In genomic region chr3:15205266-15206229, GRCm38 (mm10) we compare ENCODE assay signal across 20 mouse cellular contexts.
A peak's percentile ranks its signal among the peaks of the same experiment; 100 is the strongest.
DNase-seq lines count a peak whose midpoint lies in the region; ATAC-seq and TF ChIP-seq lines count a peak whose summit lies in the region.
"Had no signal": no experiment of that assay in that cellular context is flagged by ENCODE, and none has a peak within 500 bp of the region (broad histone marks: within the 10 kb centered on the region; RNA-seq: fewer than 3 reads in every experiment).

No protein-coding gene starts in this region.

- no peak overlapping the region for H3K4me3 ChIP-seq in forebrain, embryonic 14.5 days (ENCODE audit: low read depth, low read length)
- no peak overlapping the region for H3K4me3 ChIP-seq in midbrain, embryonic 16.5 days (ENCODE audit: low read depth, low read length)
- H3K4me3 ChIP-seq in liver, embryonic 12.5 days, result no peak overlapping the region
- H3K4me3 ChIP-seq: embryonic facial prominence, embryonic 15.5 days; heart, embryonic 10.5 days; neural tube, embryonic 13.5 days had no signal

- DNase-seq in Muller cell, postnatal 12 days (ENCODE audit: inconsistent ontology term), result peak; percentile 49
- peak; percentile 59 for DNase-seq in brain, embryonic 14.5 days (ENCODE audit: low read depth)
- peak; percentile 11 for DNase-seq in forebrain, embryonic 14.5 days (ENCODE audit: low spot score)
- no peak for DNase-seq in heart, adult 8-10 months (ENCODE audit: low spot score)
- DNase-seq in heart, postnatal 25 days (ENCODE audit: low spot score), result no peak
- no peak for DNase-seq in spleen, adult 12 weeks (ENCODE audit: low spot score)
- DNase-seq: cerebellum, postnatal 14 days; gastrocnemius, postnatal 25 days; heart, postnatal 14 days; kidney, adult 2 months; kidney, postnatal 25 days; liver, postnatal 0 days; lung, postnatal 14 days had no signal

- H3K4me2 ChIP-seq in forebrain, embryonic 14.5 days (ENCODE audit: low read length), result no peak overlapping the region
- no peak overlapping the region for H3K4me2 ChIP-seq in midbrain, embryonic 16.5 days (ENCODE audit: low read length)
- no peak overlapping the region for H3K4me2 ChIP-seq in liver, embryonic 12.5 days
- H3K4me2 ChIP-seq: embryonic facial prominence, embryonic 15.5 days; neural tube, embryonic 13.5 days had no signal

- no peaks in the 10 kb centered on the region for H3K4me1 ChIP-seq in forebrain, embryonic 14.5 days (ENCODE audit: control insufficient read depth, insufficient read depth, low read length)
- no peaks in the 10 kb centered on the region for H3K4me1 ChIP-seq in midbrain, embryonic 16.5 days (ENCODE audit: control insufficient read depth, insufficient read depth, low read length)
- no peaks in the 10 kb centered on the region for H3K4me1 ChIP-seq in liver, embryonic 12.5 days
- H3K4me1 ChIP-seq: embryonic facial prominence, embryonic 15.5 days; heart, embryonic 10.5 days; neural tube, embryonic 13.5 days had no signal

- no peaks in the 10 kb centered on the region for H3K27me3 ChIP-seq in forebrain, embryonic 14.5 days (replicated peaks; ENCODE audit: control insufficient read depth, insufficient read depth, low read length)
- no peaks in the 10 kb centered on the region for H3K27me3 ChIP-seq in midbrain, embryonic 16.5 days (ENCODE audit: control insufficient read depth, insufficient read depth, low read depth, low read length)
- H3K27me3 ChIP-seq in liver, embryonic 12.5 days (replicated peaks), result no peaks in the 10 kb centered on the region
- H3K27me3 ChIP-seq: embryonic facial prominence, embryonic 15.5 days; neural tube, embryonic 13.5 days had no signal

- intact Hi-C loops in heart, postnatal 25 days (cut with DNase I), result no loop called here

- 8% methylated on average over 6 of the region's 6 CpGs for WGBS in forebrain, embryonic 14.5 days
- 9% methylated on average over 6 of the region's 6 CpGs for WGBS in midbrain, embryonic 16.5 days
- 67% methylated on average over 6 of the region's 6 CpGs for WGBS in liver, embryonic 12.5 days (ENCODE audit: insufficient replicate concordance)

- no peaks in the 10 kb centered on the region for H3K9me3 ChIP-seq in forebrain, embryonic 14.5 days (replicated peaks; ENCODE audit: control insufficient read depth, low read length)
- H3K9me3 ChIP-seq in midbrain, embryonic 16.5 days (replicated peaks; ENCODE audit: control insufficient read depth, low read length, poor library complexity, severe bottlenecking), result no peaks in the 10 kb centered on the region
- no peaks in the 10 kb centered on the region for H3K9me3 ChIP-seq in liver, embryonic 12.5 days (replicated peaks)
- H3K9me3 ChIP-seq: embryonic facial prominence, embryonic 15.5 days; G1E; heart, embryonic 10.5 days; neural tube, embryonic 13.5 days had no signal

- TF ChIP-seq POLR2A in brain, embryonic 14.5 days (IDR thresholded peaks at IDR 0.05; ENCODE audit: borderline replicate concordance, extremely low read depth, insufficient read depth, insufficient read length, poor library complexity, severe bottlenecking), result no peak

- no peak for TF ChIP-seq CTCF in brain, embryonic 14.5 days (IDR thresholded peaks at IDR 0.05; ENCODE audit: borderline replicate concordance, extremely low read depth, insufficient read depth, insufficient read length)

- 0 out of 2 replicates have a peak, but pooled peaks have one; percentile 29 for ATAC-seq in forebrain, embryonic 14.5 days
- ATAC-seq in midbrain, embryonic 16.5 days, result peak; percentile 66
- ATAC-seq in liver, embryonic 12.5 days, result no peak
- ATAC-seq: CD4-positive, CD25-positive, alpha-beta regulatory T cell, adult 4 months; liver, postnatal 0 days had no signal

- no peak overlapping the region for H3K9ac ChIP-seq in forebrain, embryonic 14.5 days (ENCODE audit: low read length)
- H3K9ac ChIP-seq in midbrain, embryonic 16.5 days (ENCODE audit: low read depth, low read length), result no peak overlapping the region
- no peak overlapping the region for H3K9ac ChIP-seq in liver, embryonic 12.5 days
- H3K9ac ChIP-seq: embryonic facial prominence, embryonic 15.5 days; liver, postnatal 0 days; neural tube, embryonic 13.5 days had no signal

- no peak overlapping the region for H3K27ac ChIP-seq in forebrain, embryonic 14.5 days (ENCODE audit: low read depth, low read length)
- H3K27ac ChIP-seq in midbrain, embryonic 16.5 days (ENCODE audit: low read length), result no peak overlapping the region
- H3K27ac ChIP-seq in liver, embryonic 12.5 days, result no peak overlapping the region
- H3K27ac ChIP-seq: embryonic facial prominence, embryonic 15.5 days; heart, embryonic 10.5 days; neural tube, embryonic 13.5 days had no signal

- no peaks in the 10 kb centered on the region for H3K36me3 ChIP-seq in forebrain, embryonic 14.5 days (ENCODE audit: control insufficient read depth, insufficient read depth, low read length)
- H3K36me3 ChIP-seq in midbrain, embryonic 16.5 days (ENCODE audit: control insufficient read depth, insufficient read depth, low read length), result no peaks in the 10 kb centered on the region
- H3K36me3 ChIP-seq in liver, embryonic 12.5 days, result no peaks in the 10 kb centered on the region
- H3K36me3 ChIP-seq: embryonic facial prominence, embryonic 15.5 days; G1E; heart, embryonic 10.5 days; neural tube, embryonic 13.5 days had no signal

Comparison
In these comparisons a context has a peak if more than half of its experiments do, and no peak if none do; other contexts are left out.
1. DNase-seq: peak in Muller cell, postnatal 12 days (single experiment), brain, embryonic 14.5 days (single experiment) and forebrain, embryonic 14.5 days (single experiment); none in heart, adult 8-10 months (single experiment), heart, postnatal 25 days (single experiment) and spleen, adult 12 weeks (single experiment).